ENCODE assay signal across 8 mouse cellular contexts in genomic region chr13:111809466-111810228, GRCm38 (mm10). TPM values are rescaled to one million over a fixed set of nuclear protein-coding genes. Genes with fewer than 3 reads are reported as not detected.
DNase-seq lines count a peak whose midpoint lies in the region; ATAC-seq and TF ChIP-seq lines count a peak whose summit lies in the region.

No protein-coding gene starts in this region.

- peaks cover 9% of the 10 kb centered on the region; the same call in 1 of the 2 replicates for H3K4me1 ChIP-seq in brown adipose tissue, adult 24 weeks (ENCODE audit: control insufficient read depth, insufficient read depth, insufficient read length, low read length)
- H3K4me1 ChIP-seq in forebrain, embryonic 10.5 days = peaks cover 35% of the 10 kb centered on the region
- H3K4me1 ChIP-seq in hindbrain, embryonic 12.5 days = peaks cover 15% of the 10 kb centered on the region
- H3K4me1 ChIP-seq in midbrain, embryonic 10.5 days = peaks cover 32% of the 10 kb centered on the region
- H3K4me1 ChIP-seq in testis, adult 2 months (ENCODE audit: control insufficient read depth, insufficient read depth, low read length) = peaks cover 16% of the 10 kb centered on the region

- under 1% methylated on average over 29 of the region's 29 CpGs for WGBS in forebrain, embryonic 10.5 days
- WGBS in hindbrain, embryonic 12.5 days = 1% methylated on average over 29 of the region's 29 CpGs
- under 1% methylated on average over 29 of the region's 29 CpGs for WGBS in midbrain, embryonic 10.5 days

- H3K4me3 ChIP-seq in brown adipose tissue, adult 24 weeks (ENCODE audit: insufficient read depth, low read depth, low read length) = peak overlapping the region; percentile 81
- peak overlapping the region; percentile 97 for H3K4me3 ChIP-seq in forebrain, embryonic 10.5 days
- H3K4me3 ChIP-seq in hindbrain, embryonic 12.5 days = peak overlapping the region; percentile 95
- peak overlapping the region; percentile 81 for H3K4me3 ChIP-seq in midbrain, embryonic 10.5 days
- peak overlapping the region; percentile 94 for H3K4me3 ChIP-seq in testis, adult 2 months (ENCODE audit: control insufficient read depth, low read depth, low read length)

- intact Hi-C loops in left cerebral cortex, postnatal 25 days (cut with DNase I) = loop anchor here (5.0 kb wide), 3 partner anchors 93 to 388 kb away; no protein-coding TSS in a partner anchor

- no peak for TF ChIP-seq POLR2A in testis, adult 2 months (IDR thresholded peaks at IDR 0.05; ENCODE audit: control insufficient read depth, low read depth, low read length)

- no peaks in the 10 kb centered on the region for H3K9me3 ChIP-seq in forebrain, embryonic 10.5 days
- no peaks in the 10 kb centered on the region for H3K9me3 ChIP-seq in hindbrain, embryonic 12.5 days (replicated peaks)
- no peaks in the 10 kb centered on the region for H3K9me3 ChIP-seq in midbrain, embryonic 10.5 days (replicated peaks)

- H3K27me3 ChIP-seq in forebrain, embryonic 10.5 days (ENCODE audit: poor library complexity, severe bottlenecking) = peaks cover 22% of the 10 kb centered on the region
- H3K27me3 ChIP-seq in hindbrain, embryonic 12.5 days = peaks cover 5% of the 10 kb centered on the region; the same call in 1 of the 2 replicates
- peaks cover 21% of the 10 kb centered on the region for H3K27me3 ChIP-seq in midbrain, embryonic 10.5 days (ENCODE audit: low read depth, poor library complexity, severe bottlenecking)
- no peaks in the 10 kb centered on the region for H3K27me3 ChIP-seq in testis, adult 2 months (ENCODE audit: control insufficient read depth, insufficient read depth, low read length)

- H3K27ac ChIP-seq in brown adipose tissue, adult 24 weeks (replicated peaks; ENCODE audit: low read depth, low read length) = peak overlapping the region; percentile 82
- H3K27ac ChIP-seq in forebrain, embryonic 10.5 days = peak overlapping the region; percentile 97
- peak overlapping the region; percentile 98 for H3K27ac ChIP-seq in hindbrain, embryonic 12.5 days
- peak overlapping the region; percentile 97 for H3K27ac ChIP-seq in midbrain, embryonic 10.5 days (replicated peaks)
- peak overlapping the region; percentile 69 for H3K27ac ChIP-seq in testis, adult 2 months (ENCODE audit: control insufficient read depth, insufficient read depth, low read depth, low read length)

- H3K36me3 ChIP-seq in forebrain, embryonic 10.5 days (replicated peaks) = no peaks in the 10 kb centered on the region
- H3K36me3 ChIP-seq in hindbrain, embryonic 12.5 days = no peaks in the 10 kb centered on the region
- no peaks in the 10 kb centered on the region for H3K36me3 ChIP-seq in midbrain, embryonic 10.5 days
- no peaks in the 10 kb centered on the region for H3K36me3 ChIP-seq in testis, adult 2 months (ENCODE audit: control insufficient read depth, insufficient read depth, low read length)

- DNase-seq in layer of hippocampus, adult 9-11 months = peak; percentile 40
- DNase-seq in layer of hippocampus, postnatal 36 days = no peak
- peak; percentile 67 for DNase-seq in forebrain, embryonic 10.5 days (ENCODE audit: extremely low spot score, low spot score)
- DNase-seq in left cerebral cortex, postnatal 25 days (ENCODE audit: low spot score in 2 of 2) = peak; percentile 22 to 37
- DNase-seq in midbrain, embryonic 10.5 days (ENCODE audit: low spot score) = peak; percentile 70

- H3K9ac ChIP-seq in hindbrain, embryonic 12.5 days = peak overlapping the region; percentile 95

- no peak for TF ChIP-seq CTCF in testis, adult 2 months (IDR thresholded peaks at IDR 0.05; ENCODE audit: control insufficient read depth, insufficient read depth, insufficient replicate concordance, low read depth, low read length)

- peak overlapping the region; percentile 87 for H3K4me2 ChIP-seq in hindbrain, embryonic 12.5 days (replicated peaks)

- peak; percentile 67 for ATAC-seq in hindbrain, embryonic 12.5 days (ENCODE audit: low FRiP score)

RNA-seq across cellular contexts. Expression of gene Map3k1, which starts 0.9 kb away (rescaled TPM):
- 10 to 100 TPM; 12.2 to 17.1 TPM for total RNA-seq in layer of hippocampus, postnatal 36 days (2021)
- 11.1 and 15.3 TPM in 2 replicates for polyA plus RNA-seq in brown adipose tissue, adult 24 weeks (2012; ENCODE audit: insufficient read depth, insufficient read length, missing spikeins)
- 13.4 and 13.9 TPM in 2 replicates for polyA plus RNA-seq in forebrain, embryonic 10.5 days (2016; fragmentation: Nextera tagmentation; extraction: Ambion mirVana)
- 14.3 and 15.6 TPM in 2 replicates for polyA plus RNA-seq in hindbrain, embryonic 12.5 days (2016; fragmentation: Nextera tagmentation; extraction: Ambion mirVana)
- 10 to 100 TPM in 1 of 2 experiments, 1 to 10 TPM in 1; 8.8 to 10.3 TPM for total RNA-seq in left cerebral cortex, postnatal 25 days (2021)
- 10.5 and 10.7 TPM in 2 replicates for polyA plus RNA-seq in midbrain, embryonic 10.5 days (2016; fragmentation: Nextera tagmentation; extraction: Ambion mirVana)
- 4.1 and 5.2 TPM in 2 replicates for polyA plus RNA-seq in testis, adult 2 months (2012; rRNA removed)

Comparison
In these comparisons a context has a peak if more than half of its experiments do, and no peak if none do; other contexts are left out.
1. DNase-seq: peak in layer of hippocampus, adult 9-11 months (single experiment), forebrain, embryonic 10.5 days (single experiment), left cerebral cortex, postnatal 25 days (2 of 2) and midbrain, embryonic 10.5 days (single experiment); none in layer of hippocampus, postnatal 36 days (0 of 2).
2. Peak in every context shown above with its lines, with median percentiles within 50 percentile points of each other: H3K27ac ChIP-seq and H3K4me3 ChIP-seq.